Mouse (Mus musculus) C2C12 (cell line): ENCODE measurements around the gene Hoxb5.

Experiments
- CTCF ChIP-seq: IDR thresholded peaks from one replicate; pipeline ENCODE4 v1.5.1; 2011; ENCODE audit not compliant: control insufficient read depth, insufficient read depth, insufficient read length
- MAX ChIP-seq: IDR thresholded peaks from one replicate; pipeline ENCODE4 v1.6.1; 2011; ENCODE audit warnings: mild to moderate bottlenecking, control low read depth
- MYOD1 ChIP-seq: IDR thresholded peaks from one replicate; pipeline ENCODE4 v1.6.1; 2011; ENCODE audit warnings: low read depth; ENCODE audit not compliant: control insufficient read depth, insufficient read length
- MYOG ChIP-seq: IDR thresholded peaks from one replicate; pipeline ENCODE4 v1.6.1; 2011; ENCODE audit not compliant: control insufficient read depth, insufficient read length; ENCODE audit errors: extremely low read depth

DNA sequence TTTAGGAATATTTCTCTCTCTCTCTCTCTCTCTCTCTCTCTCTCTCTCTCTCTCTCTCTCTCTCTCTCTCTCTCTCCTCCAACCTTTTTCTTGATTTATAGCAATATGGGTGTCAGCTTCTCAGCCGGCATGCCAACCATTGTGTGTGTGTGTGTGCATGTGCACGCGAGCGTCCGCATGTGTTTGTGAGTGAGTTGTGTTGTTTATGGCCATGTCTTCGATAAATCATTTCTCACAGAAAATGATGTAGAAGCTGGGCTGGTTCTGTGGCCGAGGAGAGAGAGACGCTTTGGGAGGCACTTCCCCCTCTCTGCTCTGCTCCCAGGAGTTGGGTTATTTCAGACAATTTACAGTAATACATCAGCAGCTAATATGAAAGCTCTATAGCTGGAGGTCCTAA is 25.5 kb downstream of the Hoxb5 start:
- no peak for TF ChIP-seq CTCF
- no peak for TF ChIP-seq MAX
- TF ChIP-seq MYOG: no peak
- no peak for TF ChIP-seq MYOD1
